Mouse (Mus musculus) forebrain, embryonic 16.5 days (tissue): Measurements from ENCODE around the gene Pitpnm2. TPM values are rescaled to one million over a fixed set of nuclear protein-coding genes. Genes with fewer than 3 reads are reported as not detected.

Experiments
- ATAC-seq: fragments of 200-750 bp; cut with Nextera tagmentation; 2 replicates; pipeline ENCODE4 v1.8.0; 2017; ENCODE audit warnings: mild to moderate bottlenecking, moderate library complexity
- H3K27ac ChIP-seq: fragments of 300-500 bp; sonication (generic); 2 replicates; pipeline ENCODE4 v1.5.1; 2014; ENCODE audit warnings: low read length, control low read depth
- H3K27me3 ChIP-seq: fragments of 300-500 bp; sonication (generic); replicated peaks from 2 replicates; pipeline ENCODE4 v1.6.1; 2014; ENCODE audit warnings: low read length; ENCODE audit not compliant: control insufficient read depth, insufficient read depth
- H3K36me3 ChIP-seq: fragments of 300-500 bp; sonication (generic); 2 replicates; pipeline ENCODE4 v1.6.1; 2014; ENCODE audit not compliant: control insufficient read depth, insufficient read depth
- H3K4me1 ChIP-seq: fragments of 300-500 bp; sonication (generic); replicated peaks from 2 replicates; pipeline ENCODE4 v1.6.1; 2014; ENCODE audit warnings: low read length; ENCODE audit not compliant: control insufficient read depth, insufficient read depth
- H3K4me2 ChIP-seq: fragments of 300-500 bp; sonication (generic); 2 replicates; pipeline ENCODE4 v1.6.1; 2014; ENCODE audit warnings: mild to moderate bottlenecking, low read length, control low read depth
- H3K4me3 ChIP-seq: fragments of 300-500 bp; sonication (generic); replicated peaks from 2 replicates; pipeline ENCODE4 v1.5.1; 2014; ENCODE audit warnings: mild to moderate bottlenecking, low read length, control low read depth
- H3K9ac ChIP-seq: fragments of 300-500 bp; sonication (generic); replicated peaks from 2 replicates; pipeline ENCODE4 v1.6.1; 2014; ENCODE audit warnings: low read depth, low read length, control low read depth
- H3K9me3 ChIP-seq: fragments of 300-500 bp; sonication (generic); 2 replicates; pipeline ENCODE4 v1.6.1; 2016; ENCODE audit warnings: low read length; ENCODE audit not compliant: control insufficient read depth
- WGBS: fragments of 180-500 bp; shearing (Covaris S2); extraction: QIAGEN DNeasy Blood & Tissue Kit; methylation state at CpG from one replicate; pipeline ENCODE4 v1.1.7; 2014; 5-methylcytosine and 5-hydroxymethylcytosine counted together
- polyA plus RNA-seq: library from polyadenylated mRNA; unstranded; fragments of >200 nt; fragmentation: Nextera tagmentation; extraction: Ambion mirVana; gene quantifications from 2 replicates; pipeline ENCODE4 v1.2.1, GENCODE M21; 2015

The Pitpnm2 gene
- polyA plus RNA-seq, 1 experiment from 2014 or later, result 14.4 TPM

- no peak for ATAC-seq
- no peak overlapping the region for H3K4me3 ChIP-seq
- no peak overlapping the region for H3K27ac ChIP-seq
- H3K27me3 ChIP-seq, result no peaks in the 10 kb centered on the region
- H3K36me3 ChIP-seq, result no peaks in the 10 kb centered on the region
- H3K4me1 ChIP-seq, result peaks cover 51% of the 10 kb centered on the region
- H3K9ac ChIP-seq, result no peak overlapping the region
- WGBS, result 49% methylated on average over 9 of the region's 9 CpGs
- H3K4me2 ChIP-seq, result no peak overlapping the region
- H3K9me3 ChIP-seq, result no peaks in the 10 kb centered on the region
These were observed 77.8 kb downstream of the Pitpnm2 start for GRCm38 (mm10) chr5:124171781-124172180.

DNA sequence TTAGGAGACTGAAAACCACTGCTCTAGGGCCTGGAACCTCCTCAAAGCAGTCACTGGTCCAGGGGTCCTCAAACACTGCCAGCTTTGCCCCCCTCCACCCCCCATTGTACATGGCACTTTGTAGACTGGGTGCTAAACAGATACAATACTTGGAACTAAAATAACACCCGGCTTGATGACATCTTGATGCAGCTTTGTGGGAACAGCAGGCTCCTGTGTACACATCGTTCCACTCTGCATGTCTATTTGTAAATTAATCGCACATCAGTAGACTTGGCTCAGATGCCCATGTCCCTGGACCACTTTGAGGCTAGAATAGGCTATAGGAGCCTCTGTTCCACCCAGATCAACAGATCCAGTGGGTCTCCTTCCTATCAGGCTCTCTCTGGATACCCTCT, 80.3 kb downstream of the Pitpnm2 start:
- H3K36me3 ChIP-seq, result no peaks in the 10 kb centered on the region
- no peak overlapping the region for H3K4me3 ChIP-seq
- no peak overlapping the region for H3K9ac ChIP-seq
- H3K9me3 ChIP-seq, result no peaks in the 10 kb centered on the region
- H3K27ac ChIP-seq, result no peak overlapping the region
- WGBS, result 38% methylated on average over 3 of the region's 3 CpGs
- peak; percentile 36; the same call in 1 of the 2 replicates for ATAC-seq
- H3K27me3 ChIP-seq, result no peaks in the 10 kb centered on the region
- H3K4me2 ChIP-seq, result no peak overlapping the region
- peaks cover 63% of the 10 kb centered on the region for H3K4me1 ChIP-seq

DNA sequence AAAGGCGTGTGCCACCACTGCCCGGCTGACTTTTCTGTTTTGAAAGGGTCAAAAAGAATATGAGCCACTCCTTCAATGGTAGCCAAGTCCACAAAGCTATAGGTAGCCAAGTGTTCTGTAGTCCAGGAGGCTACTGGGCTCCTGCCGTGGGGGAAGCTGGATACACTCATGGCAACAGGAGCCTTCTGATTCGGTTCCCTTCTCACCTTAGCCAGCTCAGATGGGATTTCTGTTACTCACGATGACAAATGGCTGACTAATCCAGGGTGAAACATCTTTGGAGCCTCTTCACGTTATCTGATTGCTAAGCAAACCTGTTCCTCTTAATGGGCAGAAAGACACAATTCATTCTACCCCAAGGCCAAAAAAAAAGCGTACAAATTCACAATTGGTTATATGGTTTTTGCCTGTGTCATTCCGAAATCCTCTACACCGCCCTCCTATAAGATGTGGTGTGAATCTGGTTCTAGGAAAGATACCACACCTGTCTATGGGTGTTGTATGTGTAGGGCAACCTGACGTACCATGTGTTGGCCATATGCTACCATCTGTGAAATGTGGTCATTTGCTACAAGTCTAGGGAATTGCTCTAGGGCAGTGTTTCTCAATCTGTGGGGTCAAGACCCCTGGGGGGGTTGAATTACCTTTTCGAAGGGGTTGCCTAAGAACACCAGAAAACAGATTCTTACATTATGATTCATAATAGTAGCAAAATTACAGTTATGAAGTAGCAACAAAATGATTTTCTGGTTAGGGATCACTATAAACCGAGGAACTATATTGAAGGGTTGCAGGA, 80.9 kb downstream of the Pitpnm2 start:
- Histone ChIP-seq H3K4me1 (peaks cover 58% of the 10 kb centered on the region), H3K4me3 (no peak overlapping the region), H3K27ac (no peak overlapping the region), H3K9ac (no peak overlapping the region), H3K27me3 (no peaks in the 10 kb centered on the region), H3K4me2 (no peak overlapping the region), H3K36me3 (no peaks in the 10 kb centered on the region), H3K9me3 (no peaks in the 10 kb centered on the region)
- ATAC-seq, result no peak
- 84% methylated on average over 12 of the region's 12 CpGs for WGBS

DNA sequence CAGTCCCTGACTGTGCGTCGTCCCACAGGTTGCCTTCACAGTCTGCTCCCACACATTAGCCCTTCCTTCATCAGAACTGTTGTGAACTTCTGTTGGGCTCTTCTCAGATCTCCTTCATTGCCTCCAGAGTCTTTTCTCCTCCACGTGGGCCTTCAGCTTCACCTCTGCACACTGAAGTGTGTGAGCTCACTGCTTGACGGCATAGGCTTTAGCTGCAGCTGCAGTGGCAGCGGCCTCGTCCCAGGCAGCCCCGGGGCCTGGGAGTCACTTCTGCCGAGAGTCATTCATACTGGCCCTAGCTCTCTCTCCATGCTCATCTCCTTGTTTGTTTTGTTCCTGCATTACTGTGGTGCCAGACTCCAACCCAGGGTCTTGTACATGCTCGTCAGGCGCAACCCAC, 81.9 kb downstream of the Pitpnm2 start:
- WGBS, result 69% methylated on average over 10 of the region's 10 CpGs
- no peaks in the 10 kb centered on the region for H3K36me3 ChIP-seq
- no peak overlapping the region for H3K4me2 ChIP-seq
- ATAC-seq, result no peak
- no peak overlapping the region for H3K9ac ChIP-seq
- H3K27me3 ChIP-seq, result no peaks in the 10 kb centered on the region
- H3K27ac ChIP-seq, result no peak overlapping the region
- peaks cover 57% of the 10 kb centered on the region for H3K4me1 ChIP-seq
- no peaks in the 10 kb centered on the region for H3K9me3 ChIP-seq
- H3K4me3 ChIP-seq, result no peak overlapping the region

DNA sequence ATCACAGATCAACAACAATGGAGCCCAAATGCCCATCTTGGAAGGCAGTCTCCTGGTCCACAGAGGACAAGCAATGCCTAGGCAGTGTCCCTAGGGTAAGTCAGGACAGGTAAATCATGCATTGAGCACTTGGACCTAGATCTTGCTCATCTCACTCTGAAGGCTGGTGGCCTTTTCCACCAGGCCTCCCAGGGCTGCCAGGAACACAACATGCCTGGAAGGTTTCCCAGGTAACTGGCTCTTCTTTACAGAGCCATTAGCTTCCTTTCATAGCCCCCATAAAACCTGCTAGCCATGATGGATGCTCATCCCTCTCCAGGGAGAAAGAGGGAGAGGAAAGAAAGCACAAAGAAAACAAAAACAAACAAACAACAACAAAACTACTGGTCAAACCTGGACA, 82.8 kb downstream of the Pitpnm2 start:
- Histone ChIP-seq H3K27ac (no peak overlapping the region), H3K4me1 (peaks cover 62% of the 10 kb centered on the region)

DNA sequence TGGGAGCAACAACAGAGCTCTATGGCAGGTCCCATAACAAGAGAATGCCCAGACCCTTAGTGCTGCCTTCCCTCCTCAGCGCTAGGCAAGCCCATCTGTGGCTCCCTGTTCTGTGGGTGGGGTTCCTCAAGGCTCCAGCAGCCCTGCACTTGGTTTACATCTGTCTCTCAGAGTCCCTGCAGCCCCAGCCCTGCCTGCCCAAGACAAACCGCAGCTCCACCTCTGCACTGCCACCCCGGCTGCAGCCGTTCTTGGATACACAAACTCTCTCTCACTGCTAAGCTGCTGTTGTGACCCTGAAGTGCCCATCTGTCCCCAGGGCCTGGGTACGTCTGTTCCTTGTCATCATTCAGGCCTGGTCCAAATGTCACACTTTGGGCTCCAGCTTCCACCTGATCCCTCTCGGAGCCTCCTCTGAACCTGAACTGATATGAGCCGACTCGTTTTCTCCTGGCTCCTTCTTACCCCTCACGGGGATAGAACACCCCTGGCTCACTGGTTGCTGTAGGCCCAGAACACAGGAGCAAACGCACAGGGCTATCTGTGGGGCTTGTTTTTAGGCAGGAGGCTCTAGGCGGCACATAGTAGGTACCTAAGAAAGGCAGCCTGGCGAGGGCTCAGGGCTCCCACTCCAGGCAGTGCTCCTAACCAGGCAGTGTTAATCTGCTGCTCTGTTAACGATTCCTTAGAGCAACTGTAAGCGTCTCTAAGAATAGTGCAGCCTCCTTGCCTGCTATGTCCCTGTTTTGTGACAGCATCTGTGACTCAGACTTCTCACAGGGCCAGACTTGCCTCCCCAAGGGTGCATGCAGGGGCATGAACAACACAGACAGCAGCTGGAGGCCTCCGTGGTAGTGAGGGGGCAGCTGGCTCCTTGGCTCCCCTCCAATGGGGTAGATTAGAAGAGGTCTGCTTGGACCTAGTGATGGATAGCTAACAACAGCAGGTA, 83.7 kb downstream of the Pitpnm2 start:
- H3K9me3 ChIP-seq, result no peaks in the 10 kb centered on the region
- no peaks in the 10 kb centered on the region for H3K36me3 ChIP-seq
- H3K4me1 ChIP-seq, result peaks cover 61% of the 10 kb centered on the region
- no peak overlapping the region for H3K9ac ChIP-seq
- WGBS, result 38% methylated on average over 15 of the region's 15 CpGs
- H3K4me3 ChIP-seq, result no peak overlapping the region
- 0 out of 2 replicates have a peak overlapping the region, but pooled peaks have one; percentile 2 for H3K27ac ChIP-seq
- no peaks in the 10 kb centered on the region for H3K27me3 ChIP-seq
- 0 out of 2 replicates have a peak, but pooled peaks have one; percentile 34 for ATAC-seq
- H3K4me2 ChIP-seq, result no peak overlapping the region

More for the DNA sequence above, 82.8 kb downstream of the Pitpnm2 start:
- no peaks in the 10 kb centered on the region for H3K36me3 ChIP-seq
- H3K27me3 ChIP-seq, result no peaks in the 10 kb centered on the region
- H3K4me3 ChIP-seq, result no peak overlapping the region
- H3K9me3 ChIP-seq, result no peaks in the 10 kb centered on the region
- H3K4me2 ChIP-seq, result no peak overlapping the region
- H3K9ac ChIP-seq, result no peak overlapping the region
- no peak for ATAC-seq

DNA sequence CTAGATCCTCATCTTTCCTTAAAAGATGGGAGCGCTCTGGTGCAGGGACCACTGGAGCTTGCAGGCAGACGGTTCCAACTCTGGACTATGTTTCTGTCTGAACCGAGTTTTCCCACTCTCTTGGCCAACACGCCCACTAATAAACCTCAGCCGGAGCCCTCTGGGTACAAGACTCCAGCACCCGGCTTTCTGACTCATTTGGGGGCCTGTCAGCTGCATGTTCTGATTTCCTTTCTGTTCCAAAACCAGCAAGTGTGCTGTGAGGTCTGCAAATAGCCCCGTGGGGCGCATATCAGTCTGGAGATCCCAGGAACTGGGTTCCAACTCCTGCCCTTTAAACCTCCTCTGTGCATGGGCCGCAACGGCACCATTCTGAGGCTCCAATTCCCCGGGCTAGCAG, 86.1 kb downstream of the Pitpnm2 start:
- Histone ChIP-seq H3K36me3 (no peaks in the 10 kb centered on the region), H3K9ac (no peak overlapping the region), H3K27me3 (no peaks in the 10 kb centered on the region), H3K9me3 (no peaks in the 10 kb centered on the region), H3K27ac (no peak overlapping the region), H3K4me1 (peaks cover 49% of the 10 kb centered on the region), H3K4me3 (no peak overlapping the region), H3K4me2 (no peak overlapping the region)
- ATAC-seq, result no peak
- 85% methylated on average over 11 of the region's 11 CpGs for WGBS

- Histone ChIP-seq H3K4me1 (peaks cover 45% of the 10 kb centered on the region), H3K27me3 (no peaks in the 10 kb centered on the region), H3K9me3 (no peaks in the 10 kb centered on the region), H3K36me3 (no peaks in the 10 kb centered on the region), H3K27ac (no peak overlapping the region), H3K4me3 (no peak overlapping the region), H3K9ac (no peak overlapping the region), H3K4me2 (no peak overlapping the region)
- peak; percentile 49 for ATAC-seq
- WGBS, result 37% methylated on average over 5 of the region's 5 CpGs
These were observed 87.0 kb downstream of the Pitpnm2 start for GRCm38 (mm10) chr5:124162577-124162976.

GRCm38 (mm10) chr5:124161831-124162230, 87.7 kb downstream of the Pitpnm2 start:
- no peak overlapping the region for H3K9ac ChIP-seq
- H3K4me1 ChIP-seq, result peaks cover 39% of the 10 kb centered on the region
- no peak overlapping the region for H3K4me2 ChIP-seq
- H3K27ac ChIP-seq, result no peak overlapping the region
- no peak overlapping the region for H3K4me3 ChIP-seq
- H3K36me3 ChIP-seq, result no peaks in the 10 kb centered on the region
- H3K9me3 ChIP-seq, result no peaks in the 10 kb centered on the region
- ATAC-seq, result peak; percentile 18; the same call in 1 of the 2 replicates
- WGBS, result 50% methylated on average over 10 of the region's 10 CpGs
- H3K27me3 ChIP-seq, result no peaks in the 10 kb centered on the region
